Mouse (Mus musculus) left cerebral cortex, adult 2 months (tissue): ENCODE results near the gene Pex3. TPM values are rescaled to one million over a fixed set of nuclear protein-coding genes. Genes with fewer than 3 reads are reported as not detected.

Experiments
- DNase-seq, 2 experiments: peaks; one replicate each; pipeline ENCODE4 v3.0.0; 2021 to 2022; ENCODE audit warnings: low spot score in 2 of 2, mixed read lengths in 1 of 2; ENCODE audit errors: extremely low spot score in 1 of 2
- H3K27ac ChIP-seq: fragments of 200-600 bp; 2 replicates; pipeline ENCODE4 v1.8.1; 2022
- H3K4me3 ChIP-seq: fragments of 200-600 bp; 2 replicates; pipeline ENCODE4 v1.8.1; 2022
- CTCF ChIP-seq: fragments of 200-600 bp; IDR thresholded peaks from 2 replicates; pipeline ENCODE4 v1.8.1; 2022; ENCODE audit warnings: antibody characterized with exemption, mild to moderate bottlenecking, moderate library complexity
- intact Hi-C: fragments of 180-260 bp; cut with DNase I; formaldehyde crosslinking; loops from one replicate; pipeline ENCODE4 v1.15.1; 2025
- long read RNA-seq, 2 experiments: library from polyadenylated mRNA; stranded (forward); transcript quantifications; one replicate each; pipeline ENCODE4 v2.0.0; 2021; ENCODE audit warnings: borderline mapping rate in 2 of 2
- total RNA-seq, 2 experiments: library from RNA; stranded (reverse); gene quantifications; 2 replicates each; pipeline ENCODE4 v1.2.3; 2021

The Pex3 gene
- 10 to 100 TPM; 29.8 to 31.6 TPM for total RNA-seq
- long read RNA-seq, experiment 1, transcript Pex3-201 (12 exons, 2,129 nt) = major isoform, 26 of 32 reads
- long read RNA-seq, experiment 1, transcript Pex3-202 (12 exons, 1,961 nt) = minor isoform, 5 of 32 reads
- long read RNA-seq, experiment 1, partial matches to known transcripts = 0 of 32 reads
- long read RNA-seq, experiment 1, other reads (novel, unspliced or antisense) = 1 of 32 reads
- long read RNA-seq, experiment 2, transcript Pex3-201 (12 exons, 2,129 nt) = major isoform, 8 of 10 reads
- long read RNA-seq, experiment 2, partial matches to known transcripts = 0 of 10 reads
- long read RNA-seq, experiment 2, other reads (novel, unspliced or antisense) = 2 of 10 reads

DNA sequence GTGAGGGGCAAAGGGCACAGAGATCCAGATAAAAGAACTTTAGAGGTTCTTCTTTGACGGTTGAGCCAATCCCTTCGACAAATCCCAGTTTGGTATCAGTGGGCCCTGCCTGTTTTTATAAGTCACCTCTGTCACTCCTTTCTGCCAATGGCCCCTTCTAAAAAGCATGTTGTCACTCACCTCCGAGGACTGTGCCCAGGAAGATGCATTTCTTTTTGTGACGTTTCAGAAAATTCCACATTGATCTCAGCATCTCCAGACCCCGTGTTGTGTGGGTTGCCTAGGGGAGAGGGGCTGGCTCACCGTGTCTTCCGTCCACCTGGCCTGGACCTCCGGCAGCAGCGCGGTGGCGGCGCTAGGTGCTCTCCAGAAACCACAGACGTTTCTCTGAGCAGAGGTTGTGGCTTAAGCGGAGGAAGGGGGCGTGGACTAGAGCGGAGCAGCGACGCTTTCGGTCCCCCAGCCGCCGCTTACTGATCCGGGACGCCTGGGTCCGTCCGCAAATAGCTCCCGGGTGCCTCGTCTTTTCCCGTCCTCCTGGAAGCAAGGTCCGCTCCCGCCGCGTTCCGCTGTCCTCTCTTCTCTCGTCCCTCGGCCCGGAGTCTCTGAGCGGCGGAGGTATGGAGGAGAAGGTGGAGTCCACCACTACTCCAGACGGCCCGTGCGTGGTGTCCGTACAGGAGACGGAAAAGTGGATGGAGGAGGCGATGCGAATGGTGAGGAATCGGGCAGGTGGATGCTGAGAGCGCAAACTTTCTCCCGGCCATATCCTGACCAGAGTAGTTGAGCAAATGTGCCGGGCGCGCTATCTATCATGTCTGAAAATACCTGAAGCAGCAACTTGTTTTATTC, at the start of gene Pex3, which contains the start of gene Adat2:
Gene Pex3, minus strand, starts transcription at position 497 of the 852 bp plus-strand sequence.
Gene Adat2, plus strand, starts transcription at position 249 of the 852 bp plus-strand sequence.
- intact Hi-C loops = loop anchor here (5.0 kb wide), 1 partner anchor 414 kb away; the partner anchor contains the start of gene Hivep2
- Histone ChIP-seq H3K4me3 (peak within 1 kb of the TSS; percentile 68), H3K27ac (peak within 1 kb of the TSS; percentile 60)
- no peak for TF ChIP-seq CTCF
- peak; percentile 88 to 92 for DNase-seq

DNA sequence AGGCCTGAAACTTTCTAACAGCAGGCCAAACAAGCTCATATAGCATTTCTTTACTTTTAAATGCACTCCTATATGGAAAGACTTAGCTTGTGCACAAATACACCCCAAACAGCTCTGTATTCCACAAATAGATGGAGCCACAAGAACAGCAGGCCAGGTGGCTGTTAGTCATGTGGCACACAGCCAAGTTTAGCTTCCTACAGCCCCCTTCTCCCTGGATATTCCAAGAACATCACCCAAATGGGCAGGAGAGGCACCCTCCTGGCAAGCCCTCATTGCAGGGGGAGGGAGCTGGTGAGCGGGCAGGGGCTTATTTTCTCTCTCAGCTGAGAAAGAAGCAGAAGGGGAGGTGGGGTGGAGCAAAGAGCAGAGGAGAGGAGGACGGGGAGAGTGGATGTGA, 48.0 kb upstream of the Pex3 start:
- no peak overlapping the region for H3K27ac ChIP-seq
- intact Hi-C loops = no loop called here
- TF ChIP-seq CTCF = no peak
- peak; percentile 24 to 59 for DNase-seq
- no peak overlapping the region for H3K4me3 ChIP-seq

DNA sequence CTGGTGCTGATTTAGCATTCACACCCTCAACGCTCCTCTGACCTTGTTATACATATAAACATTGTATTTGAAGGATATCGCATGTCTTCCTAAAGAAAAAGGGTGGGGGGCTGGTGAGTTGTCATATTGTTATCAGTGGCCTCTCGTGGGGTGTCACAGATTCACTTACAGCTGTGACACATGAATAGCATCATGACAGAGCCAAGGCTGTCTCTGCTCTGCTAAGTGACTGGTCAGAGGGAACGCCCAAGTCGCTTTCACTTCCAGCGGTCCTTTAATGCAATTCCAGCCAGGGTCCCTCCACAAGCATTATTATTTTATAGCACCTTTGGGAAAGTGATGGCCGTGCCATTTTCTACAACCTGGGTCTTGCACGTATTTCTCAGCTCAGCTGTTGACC, 44.5 kb upstream of the Pex3 start:
- intact Hi-C loops = no loop called here
- DNase-seq = no peak
- Histone ChIP-seq H3K27ac (no peak overlapping the region), H3K4me3 (no peak overlapping the region)
- no peak for TF ChIP-seq CTCF

DNA sequence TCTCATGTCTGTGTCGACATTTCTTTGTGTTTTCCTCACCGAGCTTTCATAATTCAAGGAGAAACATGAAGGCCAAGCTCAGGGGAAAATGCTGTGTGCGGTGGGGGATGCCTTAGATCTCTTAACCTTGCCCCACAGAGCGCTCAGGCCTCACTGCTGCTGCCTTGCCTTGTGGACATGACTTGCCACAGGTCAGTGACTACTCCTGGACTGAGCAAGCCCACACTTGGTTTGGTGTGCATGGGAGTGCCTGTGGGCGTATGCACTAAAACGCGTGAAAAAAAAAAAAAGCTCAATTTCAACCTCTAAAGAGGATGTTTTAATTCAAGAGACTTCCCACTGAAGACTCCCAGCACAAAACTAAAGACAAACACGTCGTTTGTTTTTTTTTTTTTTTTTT, 43.9 kb upstream of the Pex3 start:
- intact Hi-C loops = no loop called here
- Histone ChIP-seq H3K27ac (peak overlapping the region; percentile 8), H3K4me3 (no peak overlapping the region)
- TF ChIP-seq CTCF = no peak
- DNase-seq = no peak

DNA sequence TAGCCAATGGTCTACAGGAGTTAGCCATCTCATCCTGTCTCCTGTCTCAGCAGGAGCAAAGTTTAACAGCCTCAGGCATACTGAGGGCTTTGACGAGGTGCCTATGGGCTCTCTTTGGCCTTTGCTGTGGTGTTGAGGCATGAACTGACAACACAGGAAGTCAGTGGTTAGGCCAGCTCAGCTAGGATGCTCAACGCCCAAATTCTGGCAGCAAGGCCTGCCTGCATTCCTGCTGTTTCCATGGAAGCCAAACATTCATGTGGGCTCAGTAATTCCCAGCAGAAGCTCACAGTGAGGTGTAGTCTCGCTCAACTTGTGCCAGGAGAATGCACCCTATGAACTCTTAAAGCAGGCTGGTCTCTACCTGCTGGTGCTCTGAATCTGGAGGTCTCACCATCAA, 43.1 kb upstream of the Pex3 start:
- intact Hi-C loops = no loop called here
- peak in 1 of 2 experiments; percentile 24 for DNase-seq
- no peak for TF ChIP-seq CTCF
- Histone ChIP-seq H3K27ac (peak overlapping the region; percentile 8; the same call in 1 of the 2 replicates), H3K4me3 (no peak overlapping the region)

DNA sequence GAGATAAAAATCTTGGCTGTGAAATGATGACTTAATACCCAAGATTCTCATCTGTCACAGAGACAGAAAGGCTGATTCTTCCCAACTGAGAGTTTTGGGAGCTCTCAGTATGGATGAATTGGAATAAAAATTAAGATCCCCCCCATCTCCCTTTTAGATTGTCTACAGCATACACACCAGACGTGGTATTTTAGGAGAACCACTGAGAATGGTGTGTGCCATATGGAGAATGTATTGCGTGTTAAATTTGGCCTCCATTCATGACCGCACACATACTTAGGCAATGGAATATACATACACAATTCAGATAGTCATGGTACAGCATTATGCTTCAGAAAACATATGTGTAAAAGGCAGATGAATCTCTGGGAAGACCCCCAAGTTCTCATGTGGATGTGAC, 40.6 kb upstream of the Pex3 start:
- DNase-seq = no peak
- intact Hi-C loops = no loop called here
- Histone ChIP-seq H3K4me3 (no peak overlapping the region), H3K27ac (no peak overlapping the region)
- no peak for TF ChIP-seq CTCF

DNA sequence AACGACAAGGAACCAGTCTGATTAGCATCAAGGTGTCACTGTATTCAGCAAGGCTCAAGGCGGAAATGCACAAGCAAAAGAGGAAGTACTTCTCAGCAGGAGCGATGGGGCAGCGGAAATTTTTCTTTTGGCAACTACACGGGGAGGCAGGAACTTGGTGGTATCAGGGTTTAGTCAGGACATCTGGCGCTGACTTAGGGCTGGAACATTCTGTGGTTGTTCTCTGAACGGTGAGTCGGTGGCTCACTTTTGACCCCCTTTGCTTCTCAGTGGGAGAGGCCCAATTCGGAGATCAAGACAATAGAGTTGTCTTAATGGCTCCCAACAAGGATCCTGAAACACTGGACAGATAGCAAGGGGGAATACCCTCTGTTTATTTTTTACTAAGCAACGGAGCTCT, 39.3 kb upstream of the Pex3 start:
- no peak overlapping the region for H3K4me3 ChIP-seq
- no peak overlapping the region for H3K27ac ChIP-seq
- intact Hi-C loops = no loop called here
- no peak for TF ChIP-seq CTCF
- no peak for DNase-seq

DNA sequence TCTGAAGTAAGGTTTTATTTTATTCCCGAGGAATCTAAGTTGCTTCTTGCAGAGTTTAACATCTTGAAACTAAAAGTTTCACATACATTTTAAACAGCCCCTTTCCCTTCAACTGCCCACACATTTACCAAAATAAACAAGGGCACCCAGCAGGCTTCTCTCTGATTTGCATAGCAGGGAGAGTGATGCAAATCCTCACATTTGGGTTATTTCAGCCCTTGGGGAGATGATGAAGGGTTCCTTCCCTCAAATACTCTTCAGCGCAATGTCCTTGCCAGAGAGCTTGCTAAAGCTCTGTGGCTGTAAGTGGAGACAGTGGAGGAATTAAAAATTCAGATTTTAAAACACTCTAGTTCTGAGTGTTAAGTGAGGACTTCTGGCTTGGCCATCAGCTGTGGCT, 35.0 kb upstream of the Pex3 start:
- H3K4me3 ChIP-seq = no peak overlapping the region
- intact Hi-C loops = loop anchor here (5.0 kb wide), 4 partner anchors 84 to 259 kb away; no protein-coding TSS in a partner anchor
- H3K27ac ChIP-seq = peak overlapping the region; percentile 80
- no peak for DNase-seq
- no peak for TF ChIP-seq CTCF

DNA sequence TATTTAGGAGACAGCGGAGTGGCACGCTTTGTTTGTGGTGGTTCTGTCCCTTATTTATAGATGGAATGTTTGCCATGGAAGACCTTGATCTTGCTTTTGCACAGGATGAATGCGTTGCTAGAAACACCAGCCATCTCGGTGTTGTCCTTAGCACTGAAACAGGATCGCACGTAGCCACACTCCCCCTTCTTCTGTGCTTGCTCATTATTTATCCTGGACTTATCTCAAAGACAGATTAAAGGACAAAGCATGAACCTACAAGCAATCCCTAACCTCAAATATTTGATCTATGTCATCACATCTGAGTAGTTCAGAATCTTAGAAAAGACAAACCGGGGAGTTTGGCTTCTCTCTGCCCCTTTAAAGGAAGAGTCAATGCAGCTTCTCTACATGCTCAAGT, 24.2 kb upstream of the Pex3 start:
- DNase-seq = no peak
- intact Hi-C loops = no loop called here
- no peak overlapping the region for H3K27ac ChIP-seq
- no peak for TF ChIP-seq CTCF
- H3K4me3 ChIP-seq = no peak overlapping the region

DNA sequence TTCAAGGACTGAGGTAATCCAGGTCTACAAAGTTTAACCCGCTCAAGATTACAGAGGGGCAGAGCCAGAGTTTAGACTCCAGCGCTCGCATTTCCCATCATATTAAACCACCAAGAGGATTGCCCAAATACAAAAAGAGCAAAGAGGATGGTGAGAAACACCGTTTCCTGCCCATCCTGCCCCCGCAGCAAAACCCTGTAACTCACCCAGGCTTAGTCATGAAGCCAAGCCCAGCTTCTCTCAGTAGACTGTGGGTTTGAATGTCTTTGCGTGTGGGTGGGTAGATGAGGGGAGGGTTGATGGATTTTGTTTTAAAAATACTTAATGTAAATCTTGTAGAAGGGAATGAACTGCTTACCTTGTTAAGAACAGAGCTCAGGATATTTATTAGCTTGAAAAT, 19.5 kb upstream of the Pex3 start:
- TF ChIP-seq CTCF = no peak
- Histone ChIP-seq H3K27ac (0 out of 2 replicates have a peak overlapping the region, but pooled peaks have one; percentile 37), H3K4me3 (no peak overlapping the region)
- no peak for DNase-seq
- intact Hi-C loops = loop anchor here (5.0 kb wide), 1 partner anchor 185 kb away; no protein-coding TSS in a partner anchor

DNA sequence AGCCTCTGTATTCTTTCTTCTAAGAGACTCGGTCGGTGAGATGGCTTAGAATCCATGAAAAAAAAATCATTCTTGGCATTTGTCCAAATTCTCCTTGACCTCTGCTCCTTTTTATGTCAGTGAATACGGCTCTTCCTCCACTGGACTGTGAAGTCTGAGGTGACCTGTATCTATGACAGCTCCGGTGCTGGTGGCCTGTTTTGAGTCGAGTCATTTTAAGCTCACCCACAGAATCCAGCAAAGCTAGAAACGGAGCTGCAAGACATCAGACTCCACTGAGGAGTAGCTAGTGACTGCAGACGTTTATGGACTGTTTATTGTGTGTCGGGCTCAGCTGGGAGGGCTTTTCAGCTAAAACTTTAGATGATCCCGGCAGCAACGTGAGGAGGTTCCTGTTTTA, 19.1 kb upstream of the Pex3 start:
- no peak for TF ChIP-seq CTCF
- intact Hi-C loops = loop anchor here (5.0 kb wide), 1 partner anchor 185 kb away; no protein-coding TSS in a partner anchor
- H3K27ac ChIP-seq = 0 out of 2 replicates have a peak overlapping the region, but pooled peaks have one; percentile 37
- no peak for DNase-seq
- no peak overlapping the region for H3K4me3 ChIP-seq
